Mouse (Mus musculus): ENCODE data around the gene Cabcoco1.

Gene Cabcoco1

GRCm38 (mm10) chr10:68541139-68541942, at the start of gene Cabcoco1:
Cabcoco1 (minus strand) TSS chr10:68541896.
- ATAC-seq (ENCODE audit: low TSS enrichment): peak; percentile 85

DNA sequence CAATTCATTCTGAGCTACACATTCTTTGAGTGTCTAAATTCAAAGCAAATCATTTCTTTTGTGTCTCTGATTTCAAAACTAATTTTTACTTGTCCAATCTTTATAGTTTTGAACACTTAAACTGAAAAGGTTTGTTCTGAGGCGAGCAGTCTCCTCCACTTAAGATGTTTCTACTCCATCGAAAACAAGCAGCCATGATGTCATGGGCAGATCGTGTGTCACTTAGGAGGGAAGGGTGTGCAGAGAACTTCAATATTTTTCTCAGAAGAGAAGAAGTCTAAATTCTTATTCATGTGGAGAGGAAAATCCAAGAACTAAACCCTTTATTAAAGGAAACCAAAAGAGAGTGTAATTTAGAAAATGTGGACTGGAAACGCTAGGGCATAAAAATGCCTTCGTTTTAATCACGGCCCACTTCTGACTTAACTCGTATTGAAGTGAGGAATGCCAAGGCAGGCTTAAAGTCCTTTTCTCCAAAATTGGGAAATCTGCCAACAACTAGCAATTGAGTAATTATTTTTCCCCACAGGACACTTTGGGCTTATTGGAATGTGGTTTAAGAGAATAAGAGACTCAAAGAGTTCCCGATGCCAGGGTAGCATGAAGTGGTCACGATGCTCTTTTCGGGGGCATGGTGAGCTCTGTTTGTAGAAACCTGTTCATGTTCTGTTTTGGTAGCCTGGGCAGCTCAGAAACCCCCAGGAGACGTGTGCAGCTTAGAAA, 48.0 kb upstream of the Cabcoco1 start:
- ATAC-seq (ENCODE audit: low TSS enrichment): no peak

- no peak for ATAC-seq (ENCODE audit: low TSS enrichment)
Observed at GRCm38 (mm10) chr10:68587416-68588040, 45.8 kb upstream of the Cabcoco1 start.

GRCm38 (mm10) chr10:68577321-68577720, 35.6 kb upstream of the Cabcoco1 start:
- ATAC-seq (ENCODE audit: low TSS enrichment): no peak

DNA sequence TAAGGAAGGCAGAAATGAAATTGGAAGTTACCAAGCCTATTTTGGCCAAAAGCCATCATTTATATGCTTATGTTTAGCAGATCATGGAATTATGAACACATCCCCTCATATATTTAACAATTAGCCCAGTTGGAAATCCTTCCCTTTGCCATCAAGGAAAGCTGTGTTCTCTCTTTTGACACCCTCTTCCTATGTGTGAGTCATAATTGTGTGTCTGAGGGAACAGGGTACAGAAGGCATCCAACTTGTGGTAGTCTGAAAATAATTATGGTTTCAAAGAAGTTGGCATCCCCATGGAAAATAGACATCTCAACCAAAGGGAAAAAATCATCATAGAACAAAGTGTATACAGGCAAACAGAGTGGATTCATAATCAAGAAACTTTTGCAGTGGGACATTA, 26.5 kb upstream of the Cabcoco1 start:
- ATAC-seq (ENCODE audit: low TSS enrichment): peak; percentile 94

DNA sequence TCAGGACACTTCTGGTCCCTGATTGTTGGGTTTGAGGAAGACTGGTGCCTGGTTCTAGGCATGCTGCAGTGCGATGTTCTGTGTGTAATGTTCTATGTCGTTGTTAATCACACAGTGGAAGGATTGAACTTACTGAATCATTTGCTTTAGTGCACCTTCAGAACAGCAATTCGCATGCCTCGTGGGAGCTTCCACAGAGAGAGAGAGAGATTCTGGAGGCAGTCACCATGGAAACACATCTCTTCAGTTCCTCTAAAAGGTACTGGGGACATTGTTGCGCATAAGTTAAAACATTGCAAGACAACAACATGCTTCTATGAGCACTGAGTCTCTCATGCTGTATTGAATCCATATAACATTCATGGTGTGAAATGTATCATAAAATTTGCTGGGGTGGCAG, 20.6 kb upstream of the Cabcoco1 start:
- ATAC-seq (ENCODE audit: low TSS enrichment): peak; percentile 88

DNA sequence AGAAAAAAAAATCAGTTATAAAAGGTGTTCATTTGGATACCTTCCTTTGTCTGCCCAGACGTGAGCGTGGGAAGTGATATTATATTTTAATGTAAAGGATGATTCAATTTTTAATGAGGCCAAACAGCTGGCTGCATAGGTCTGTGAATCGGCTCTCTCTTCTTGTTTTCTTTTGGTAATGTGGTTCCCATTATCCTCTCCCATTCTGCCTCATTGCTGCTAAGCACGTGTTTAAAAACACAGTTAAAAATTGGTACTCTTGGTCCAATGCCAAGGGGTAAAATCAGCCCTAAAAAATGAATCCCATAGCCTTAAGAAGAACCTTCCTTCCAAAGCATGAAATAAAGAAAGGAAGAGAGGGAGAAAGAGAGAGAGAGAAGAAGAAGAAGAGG, 17.1 kb upstream of the Cabcoco1 start:
- no peak for ATAC-seq (ENCODE audit: low TSS enrichment)

DNA sequence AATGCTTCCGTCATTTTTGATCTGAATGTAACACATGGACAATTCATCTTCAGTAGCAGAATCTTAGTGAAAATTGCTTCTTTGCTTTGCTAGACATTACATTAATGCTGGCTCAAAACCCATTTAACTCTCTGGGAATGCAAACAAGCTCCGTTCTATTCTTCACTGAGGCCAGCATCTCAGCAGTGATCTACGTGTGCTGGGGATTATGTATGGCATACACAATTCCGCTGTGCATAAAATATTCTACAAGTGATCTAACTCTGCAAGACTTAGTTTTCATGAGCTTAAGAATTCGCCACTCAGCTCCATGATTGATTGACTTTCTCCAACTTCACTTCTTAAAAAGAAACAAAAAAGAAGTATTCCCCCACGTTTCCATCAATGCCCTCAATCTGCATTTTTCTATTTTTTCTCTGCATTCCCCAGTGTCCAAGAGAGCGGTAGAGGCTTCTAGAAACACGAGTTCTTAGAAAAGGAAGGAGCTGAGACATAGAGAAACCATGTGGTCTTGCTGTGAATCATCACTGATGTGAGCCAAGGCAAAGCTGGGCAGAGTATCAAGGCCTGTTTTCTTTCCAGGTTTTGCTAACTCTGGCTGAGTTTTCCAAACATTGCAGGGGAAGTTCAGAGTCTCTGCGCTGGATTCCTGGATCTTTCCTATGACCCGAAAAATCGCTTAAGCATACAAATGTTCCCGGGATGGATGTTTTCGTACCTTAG, 16.6 kb upstream of the Cabcoco1 start:
- ATAC-seq (ENCODE audit: low TSS enrichment): peak; percentile 97

GRCm38 (mm10) chr10:68553677-68554076, 12.0 kb upstream of the Cabcoco1 start:
- no peak for ATAC-seq (ENCODE audit: low TSS enrichment)

GRCm38 (mm10) chr10:68552556-68552955, 10.9 kb upstream of the Cabcoco1 start:
- no peak for ATAC-seq (ENCODE audit: low TSS enrichment)

- no peak for ATAC-seq (ENCODE audit: low TSS enrichment)
Observed at GRCm38 (mm10) chr10:68551316-68551715, 9.6 kb upstream of the Cabcoco1 start.

- no peak for ATAC-seq (ENCODE audit: low TSS enrichment)
Observed at GRCm38 (mm10) chr10:68550668-68551267, 9.1 kb upstream of the Cabcoco1 start.

DNA sequence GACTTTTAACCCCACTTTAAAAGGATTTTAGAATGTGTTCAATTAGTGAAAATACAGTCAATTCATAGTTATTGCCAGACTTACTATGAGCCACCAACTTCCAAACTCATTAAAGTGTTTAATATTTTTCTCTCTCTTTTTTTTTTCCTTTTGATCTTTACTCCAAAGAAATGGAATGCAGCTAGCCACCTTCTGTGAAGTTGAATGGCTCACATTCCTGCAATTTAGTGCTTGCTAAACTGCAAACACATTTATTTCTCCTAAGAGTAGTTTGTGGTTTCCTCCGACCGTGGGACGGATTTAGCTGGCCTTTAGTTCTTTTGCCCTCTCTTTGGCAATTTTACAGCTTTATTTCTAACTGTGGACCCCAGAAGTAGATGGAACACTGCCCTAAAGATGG, 1.4 kb upstream of the Cabcoco1 start:
- no peak for ATAC-seq (ENCODE audit: low TSS enrichment)

GRCm38 (mm10) chr10:68541943-68542420, 286 bp upstream of the Cabcoco1 start:
- ATAC-seq (ENCODE audit: low TSS enrichment): no peak

GRCm38 (mm10) chr10:68540612-68541011, 1.1 kb downstream of the Cabcoco1 start:
- ATAC-seq (ENCODE audit: low TSS enrichment): no peak

GRCm38 (mm10) chr10:68537261-68537950, 4.3 kb downstream of the Cabcoco1 start:
- ATAC-seq (ENCODE audit: low TSS enrichment): no peak

GRCm38 (mm10) chr10:68529364-68530049, 12.2 kb downstream of the Cabcoco1 start:
- no peak for ATAC-seq (ENCODE audit: low TSS enrichment)

GRCm38 (mm10) chr10:68528958-68529357, 12.7 kb downstream of the Cabcoco1 start:
- peak; percentile 50 for ATAC-seq (ENCODE audit: low TSS enrichment)

DNA sequence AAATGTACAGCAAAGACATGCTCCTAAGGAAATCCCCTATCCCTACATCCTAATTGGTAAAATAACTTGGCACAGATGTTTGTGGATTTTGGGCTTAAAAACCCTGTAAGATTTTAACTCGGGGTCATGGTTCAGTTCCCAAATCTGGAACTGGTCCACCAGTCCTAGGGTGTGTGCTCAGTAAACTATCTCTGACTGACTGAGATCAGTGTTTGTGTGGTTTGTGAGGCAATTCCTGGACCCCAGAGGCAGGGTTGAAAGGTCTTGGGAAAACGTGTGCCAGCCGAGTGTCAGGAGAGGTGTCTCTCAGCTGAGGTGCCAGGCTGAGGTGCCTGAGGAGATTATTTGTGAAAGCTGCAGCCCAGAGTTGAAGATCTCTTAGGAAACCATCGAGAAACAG, 19.6 kb downstream of the Cabcoco1 start:
- ATAC-seq (ENCODE audit: low TSS enrichment): no peak

DNA sequence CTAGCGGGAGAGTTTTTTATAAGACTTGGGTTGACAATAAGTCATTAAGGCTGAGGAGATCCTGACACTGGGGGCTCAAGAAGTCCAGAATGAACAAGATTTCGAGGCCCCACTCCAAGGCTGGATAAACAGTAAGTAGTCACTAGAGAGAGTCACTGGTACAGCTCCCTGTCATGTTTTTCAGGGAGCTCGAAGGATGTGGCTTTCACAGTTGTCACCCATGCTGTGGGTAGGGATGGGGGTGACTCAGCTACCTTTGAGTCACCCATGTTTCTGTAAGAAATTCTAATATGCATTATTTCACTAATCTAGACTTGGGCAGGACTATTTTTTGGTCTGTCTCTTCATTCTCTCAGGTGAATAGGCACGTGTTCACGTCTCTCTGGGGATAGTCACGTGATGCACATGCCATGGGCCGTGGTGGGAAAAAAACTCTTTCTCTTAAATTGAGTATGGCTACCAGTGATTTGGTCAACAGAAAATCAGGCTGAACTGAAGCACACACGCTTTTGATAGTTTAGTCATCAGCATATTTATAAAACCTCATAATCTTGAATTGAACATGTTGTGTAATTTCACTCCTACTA, 29.2 kb downstream of the Cabcoco1 start:
- peak; percentile 76 for ATAC-seq (ENCODE audit: low TSS enrichment)

Measured in frontal cortex, adult (tissue).